Mouse (Mus musculus) retina, postnatal 7 days (tissue): ENCODE measurements around the gene Gcfc2.

Experiments
- DNase-seq: peaks from one replicate; pipeline ENCODE4 v3.0.0-alpha.2; 2012; ENCODE audit warnings: low read depth, low spot score

The Gcfc2 gene

DNA sequence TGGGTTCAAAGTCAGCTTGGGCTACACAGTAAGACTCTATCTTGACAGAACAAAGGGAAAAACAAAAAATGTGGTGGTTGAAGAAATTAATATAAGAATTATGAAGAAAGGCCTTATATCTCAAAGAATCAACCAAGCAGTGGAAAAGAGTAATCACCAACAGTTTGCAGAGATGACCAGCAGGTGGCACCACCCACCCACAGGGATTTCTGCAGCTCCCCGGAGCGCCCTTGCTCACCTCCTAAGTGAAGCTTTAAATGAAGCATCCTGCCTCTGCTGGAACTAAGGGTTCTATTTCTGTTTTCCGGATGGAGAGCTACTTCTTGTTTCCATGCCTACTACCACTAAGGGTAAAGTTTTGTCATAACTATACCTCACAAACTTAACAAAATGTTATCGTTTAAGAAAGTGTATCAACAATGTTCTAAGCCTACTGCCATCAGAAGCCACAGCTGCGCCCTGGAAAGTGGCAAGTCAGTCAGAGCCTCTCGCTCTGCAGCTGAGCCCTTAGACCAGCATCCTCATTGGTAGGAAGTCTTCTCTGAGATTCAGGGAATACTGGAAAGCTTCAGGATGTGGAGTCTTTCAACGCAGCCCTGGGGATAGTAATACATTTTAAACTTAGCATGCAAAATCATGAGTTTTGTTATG lies 52.6 kb downstream of the Gcfc2 start:
- peak; percentile 54 for DNase-seq

DNA sequence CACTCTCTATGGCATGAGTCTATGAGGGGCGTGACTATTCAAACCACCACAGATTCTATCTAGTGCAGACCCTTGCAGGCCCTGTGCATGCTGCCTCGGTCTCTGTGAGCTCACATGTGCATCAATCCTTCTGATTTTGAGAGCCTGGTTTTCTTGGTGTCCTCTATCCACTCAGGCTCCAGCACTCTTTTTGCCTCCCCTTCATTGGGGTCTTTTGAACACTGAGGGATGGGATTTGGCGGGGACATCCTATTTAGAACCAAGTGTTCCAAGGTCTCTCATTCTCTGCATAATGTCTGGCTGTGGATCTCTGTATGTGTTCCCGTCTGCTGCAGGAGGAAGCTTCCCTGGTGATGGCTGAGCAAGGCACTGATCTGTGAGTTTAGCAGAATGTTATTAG lies 55.8 kb downstream of the Gcfc2 start:
- no peak for DNase-seq

DNA sequence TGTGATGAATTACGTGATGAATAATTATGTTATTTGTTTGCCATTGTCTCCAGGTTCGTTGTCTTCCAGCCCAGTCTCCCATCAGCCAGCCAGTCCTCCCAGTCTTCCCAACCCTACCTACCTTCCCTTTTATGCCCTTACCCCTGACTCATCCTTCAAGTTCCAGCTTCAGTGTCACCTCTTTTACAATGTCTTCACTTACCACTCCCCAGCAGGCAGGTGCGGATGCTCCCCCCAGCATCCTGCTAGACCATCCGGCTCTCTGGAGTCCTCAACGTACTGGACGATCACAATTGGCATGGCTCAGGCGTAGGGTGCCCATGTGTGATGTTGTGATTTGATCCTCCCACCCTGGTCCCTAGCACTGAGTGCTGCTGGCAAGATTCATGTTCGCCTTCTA lies 62.7 kb downstream of the Gcfc2 start:
- DNase-seq, result no peak

DNA sequence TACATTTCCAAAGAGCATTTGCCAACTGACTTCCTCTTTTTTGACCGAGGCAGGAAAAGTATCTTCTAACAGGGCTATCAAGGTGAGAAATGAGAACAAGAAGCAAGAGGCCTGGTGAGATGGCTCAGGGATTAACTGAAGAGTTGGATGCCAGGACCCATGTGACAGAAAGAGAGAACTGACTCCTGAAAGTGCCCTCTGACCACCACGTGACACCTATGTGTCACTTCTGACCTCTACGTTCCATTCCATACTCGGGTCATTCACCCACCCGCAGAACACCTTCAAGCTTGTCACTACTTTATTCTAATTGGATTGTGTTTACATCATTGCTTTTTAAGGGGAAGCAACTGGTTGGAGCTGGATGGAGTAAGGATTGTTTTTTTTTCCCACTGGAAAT lies 63.1 kb downstream of the Gcfc2 start:
- DNase-seq, result no peak

DNA sequence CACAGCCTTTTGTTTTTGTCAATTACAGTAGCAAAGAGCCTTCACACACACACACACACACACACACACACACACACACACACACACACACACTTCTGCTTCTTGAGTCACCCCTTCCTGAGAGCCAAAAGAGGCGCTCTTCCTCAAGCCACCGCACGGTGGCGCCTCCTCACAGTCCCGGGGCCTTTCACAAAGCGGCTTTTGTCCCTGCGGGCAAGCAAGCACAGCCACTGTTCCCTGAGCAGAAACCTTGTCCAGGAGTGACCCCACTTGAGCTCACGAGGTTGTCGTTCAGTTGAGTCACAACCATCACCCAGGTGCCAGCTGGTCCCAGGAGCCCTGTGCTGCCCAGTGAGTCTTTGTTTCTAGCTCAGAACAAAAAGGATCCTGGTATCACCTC lies 63.5 kb downstream of the Gcfc2 start:
- DNase-seq, result peak; percentile 67

DNA sequence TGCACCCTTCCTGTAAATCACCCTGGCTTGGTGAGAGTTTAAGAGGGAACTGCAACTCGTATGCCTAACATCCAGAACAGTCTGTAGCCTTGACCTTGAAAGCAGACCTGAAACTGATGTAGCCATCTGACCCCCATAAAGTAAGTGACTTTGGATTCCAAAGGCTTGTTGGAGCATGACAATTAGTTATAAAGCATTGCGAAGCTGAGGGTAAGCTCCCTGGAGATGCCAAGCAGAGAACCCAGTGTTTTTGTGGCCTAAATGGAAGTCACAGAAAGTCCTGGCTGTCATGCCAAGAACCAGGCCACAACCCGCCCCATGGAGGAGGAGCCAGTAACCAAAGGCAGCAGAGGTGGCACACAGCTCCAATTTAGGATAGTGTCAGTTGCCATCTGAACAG lies 64.1 kb downstream of the Gcfc2 start:
- no peak for DNase-seq

DNA sequence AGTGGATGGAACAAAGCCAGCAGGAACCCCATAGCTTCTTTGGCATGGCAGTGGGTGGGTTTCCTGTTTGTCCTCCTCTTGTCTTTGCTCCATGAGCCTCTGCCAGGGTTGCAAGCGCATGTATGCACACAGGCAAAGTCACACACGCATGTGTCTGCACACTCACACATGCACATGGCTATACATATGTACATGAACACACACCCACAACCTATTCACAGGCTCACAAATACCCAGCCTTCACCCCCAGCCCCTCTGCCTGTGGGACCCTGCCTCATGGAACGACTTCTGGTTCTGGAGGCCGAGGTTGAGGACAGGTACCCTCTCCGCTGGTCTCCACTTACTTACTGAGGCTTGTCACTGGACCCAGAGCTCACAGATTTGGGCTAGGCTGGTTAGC lies 64.9 kb downstream of the Gcfc2 start:
- DNase-seq, result no peak

DNA sequence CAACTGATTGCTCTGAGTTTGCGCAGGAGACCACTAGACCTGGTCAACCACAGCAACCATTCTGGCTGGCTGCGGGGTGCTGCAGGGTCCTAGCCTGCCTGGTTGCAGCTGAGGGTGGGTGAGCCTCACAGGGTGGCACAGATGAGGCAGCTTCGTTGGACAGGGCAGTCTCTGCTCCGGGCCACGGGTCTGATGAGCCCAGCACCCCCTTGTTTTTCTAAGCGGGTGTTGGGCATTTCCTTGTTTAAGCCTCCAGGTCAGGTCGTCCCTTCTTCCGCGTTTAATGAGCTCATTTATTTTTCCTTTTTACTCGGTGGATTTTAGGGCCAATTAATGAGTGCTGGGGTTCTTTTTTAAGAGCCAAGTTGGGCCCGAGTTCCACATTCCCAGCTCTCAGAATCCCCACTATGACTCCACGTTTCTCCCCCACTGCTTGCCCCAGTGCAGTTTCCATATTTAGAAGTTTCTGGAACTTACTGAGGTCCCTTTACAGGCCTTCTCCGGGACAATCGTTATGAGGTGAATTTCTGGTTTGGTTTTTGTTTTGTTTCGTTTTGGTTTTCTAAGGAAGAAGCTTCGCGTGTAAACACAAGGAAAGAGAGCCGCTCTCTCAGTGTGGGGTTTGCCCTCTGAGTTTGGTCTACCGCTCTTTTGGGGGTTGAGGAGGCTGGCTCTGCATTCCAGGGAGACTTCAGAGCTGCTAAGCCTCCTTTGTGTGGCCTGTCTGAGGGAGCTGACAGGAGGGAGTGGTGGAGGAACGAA lies 66.8 kb downstream of the Gcfc2 start:
- no peak for DNase-seq
